In the genomic region with DNA sequence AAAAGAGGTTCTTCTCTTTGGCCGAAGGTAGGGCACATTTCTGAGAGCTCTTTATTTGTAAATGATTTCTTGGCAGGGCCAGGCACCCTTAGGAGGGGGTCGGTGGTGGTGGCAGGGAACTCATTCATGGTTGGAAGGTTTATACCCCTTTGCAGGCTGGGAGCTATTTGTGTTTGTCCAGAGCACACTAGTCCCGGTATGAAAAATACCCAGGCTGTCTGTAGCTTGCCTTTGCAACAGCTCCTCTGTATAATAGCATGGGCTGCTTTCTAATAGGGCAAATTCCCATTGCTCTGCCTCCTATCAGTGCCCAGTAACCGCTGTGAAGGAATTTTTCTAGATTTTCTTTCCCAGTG, we compare ENCODE assay signal across 8 mouse cellular contexts. TPM values are rescaled to one million over a fixed set of nuclear protein-coding genes. Genes with fewer than 3 reads are reported as not detected.
DNase-seq lines count a peak whose midpoint lies in the region; ATAC-seq and TF ChIP-seq lines count a peak whose summit lies in the region.

No protein-coding gene starts in this region.

- no peaks in the 10 kb centered on the region for H3K9me3 ChIP-seq in neural tube, embryonic 11.5 days (ENCODE audit: control insufficient read depth, low read length)
- no peaks in the 10 kb centered on the region for H3K9me3 ChIP-seq in liver, embryonic 12.5 days (replicated peaks)
- no peaks in the 10 kb centered on the region for H3K9me3 ChIP-seq in stomach, postnatal 0 days (ENCODE audit: control insufficient read depth, low read length)

- H3K36me3 ChIP-seq in neural tube, embryonic 11.5 days (ENCODE audit: control insufficient read depth, insufficient read depth, low read length), result no peaks in the 10 kb centered on the region
- no peaks in the 10 kb centered on the region for H3K36me3 ChIP-seq in liver, embryonic 12.5 days
- H3K36me3 ChIP-seq in stomach, postnatal 0 days (ENCODE audit: control insufficient read depth, insufficient read depth, low read length), result no peaks in the 10 kb centered on the region

- intact Hi-C loops in gastrocnemius, adult 2 months (cut with DNase I), result no loop called here

- H3K4me2 ChIP-seq in neural tube, embryonic 11.5 days (ENCODE audit: low read depth), result peak overlapping the region; percentile 73
- H3K4me2 ChIP-seq in liver, embryonic 12.5 days, result peak overlapping the region; percentile 60
- peak overlapping the region; percentile 75 for H3K4me2 ChIP-seq in stomach, postnatal 0 days (replicated peaks; ENCODE audit: low read depth)

- DNase-seq in gastrocnemius, adult 2 months, result no peak
- DNase-seq in gastrocnemius, adult 8-10 months (ENCODE audit: low spot score in 2 of 2), result no peak
- no peak for DNase-seq in neural tube, embryonic 11.5 days (ENCODE audit: low spot score)
- DNase-seq in neural tube, embryonic 10.5 days (ENCODE audit: extremely low spot score, low spot score), result no peak
- no peak for DNase-seq in stomach, postnatal 0 days (ENCODE audit: low spot score)
- no peak for DNase-seq in spleen, postnatal 10 days (ENCODE audit: low spot score in 2 of 2)
- DNase-seq in layer of hippocampus, postnatal 25 days (ENCODE audit: extremely low spot score in 1 of 2, low spot score in 1 of 2), result no peak

- TF ChIP-seq CTCF in gastrocnemius, adult 2 months (IDR thresholded peaks at IDR 0.05), result no peak
- no peak for TF ChIP-seq CTCF in stomach, postnatal 0 days (IDR thresholded peaks at IDR 0.05; ENCODE audit: low read depth)

- 2% methylated on average over 4 of the region's 4 CpGs for WGBS in neural tube, embryonic 11.5 days
- 7% methylated on average over 4 of the region's 4 CpGs for WGBS in liver, embryonic 12.5 days (ENCODE audit: insufficient replicate concordance)
- 10% methylated on average over 4 of the region's 4 CpGs for WGBS in stomach, postnatal 0 days

- H3K4me3 ChIP-seq in gastrocnemius, adult 2 months, result peak overlapping the region; percentile 67
- H3K4me3 ChIP-seq in neural tube, embryonic 11.5 days (ENCODE audit: low read depth, low read length), result peak overlapping the region; percentile 39
- H3K4me3 ChIP-seq in liver, embryonic 12.5 days, result no peak overlapping the region
- peak overlapping the region; percentile 39 for H3K4me3 ChIP-seq in stomach, postnatal 0 days (ENCODE audit: low read depth, low read length)

- TF ChIP-seq EP300 in stomach, postnatal 0 days (optimal IDR thresholded peaks at IDR 0.05), result no peak

- peaks cover 44% of the 10 kb centered on the region for H3K27me3 ChIP-seq in neural tube, embryonic 11.5 days (ENCODE audit: control insufficient read depth, insufficient read depth, low read length)
- H3K27me3 ChIP-seq in liver, embryonic 12.5 days (replicated peaks), result peaks cover 66% of the 10 kb centered on the region
- H3K27me3 ChIP-seq in stomach, postnatal 0 days (ENCODE audit: control insufficient read depth, insufficient read depth, low read length), result peaks cover 5% of the 10 kb centered on the region; the same call in 1 of the 2 replicates

- H3K9ac ChIP-seq in neural tube, embryonic 11.5 days (ENCODE audit: low read length), result no peak overlapping the region
- H3K9ac ChIP-seq in liver, embryonic 12.5 days, result no peak overlapping the region
- H3K9ac ChIP-seq in stomach, postnatal 0 days (ENCODE audit: low read length), result no peak overlapping the region; the same call in 1 of the 2 replicates

- no peak for ATAC-seq in neural tube, embryonic 11.5 days (ENCODE audit: insufficient read depth, low FRiP score, low TSS enrichment)
- ATAC-seq in liver, embryonic 12.5 days, result no peak
- no peak for ATAC-seq in stomach, postnatal 0 days (ENCODE audit: low FRiP score, low TSS enrichment)

- H3K27ac ChIP-seq in gastrocnemius, adult 2 months, result no peak overlapping the region
- no peak overlapping the region for H3K27ac ChIP-seq in neural tube, embryonic 11.5 days (ENCODE audit: low read depth, low read length)
- no peak overlapping the region for H3K27ac ChIP-seq in liver, embryonic 12.5 days
- H3K27ac ChIP-seq in stomach, postnatal 0 days (replicated peaks), result no peak overlapping the region

- H3K4me1 ChIP-seq in neural tube, embryonic 11.5 days (ENCODE audit: control insufficient read depth, insufficient read depth, low read length), result no peaks in the 10 kb centered on the region
- no peaks in the 10 kb centered on the region for H3K4me1 ChIP-seq in liver, embryonic 12.5 days
- H3K4me1 ChIP-seq in stomach, postnatal 0 days (replicated peaks; ENCODE audit: control insufficient read depth, insufficient read depth), result no peaks in the 10 kb centered on the region

RNA-seq across cellular contexts. Expression of a gene that starts 37.6 kb away (rescaled TPM):
- under 1 TPM in 1 of 2 experiments, not detected in 1; 0.05 TPM for total RNA-seq in gastrocnemius, adult 2 months (2021)
- under 1 TPM in 1 of 4 experiments, not detected in 3; 0.11 TPM for total RNA-seq in gastrocnemius, adult 8-10 months (2022)
- 5.5 and 7.2 TPM in 2 replicates for polyA plus RNA-seq in neural tube, embryonic 11.5 days (2014; fragmentation: Nextera tagmentation; extraction: Ambion mirVana)
- not detected in 2 replicates for polyA plus RNA-seq in liver, embryonic 12.5 days (2016; fragmentation: Nextera tagmentation; extraction: Ambion mirVana)
- polyA plus RNA-seq in stomach, postnatal 0 days (2015; fragmentation: Nextera tagmentation; extraction: Ambion mirVana), result not detected in 2 replicates
- 1 to 10 TPM in 1 of 2 experiments, under 1 TPM in 1; 0.71 to 1.0 TPM for total RNA-seq in layer of hippocampus, postnatal 25 days (2021)
